Mouse (Mus musculus): ENCODE results near the gene Ctcfl. TPM values are rescaled to one million over a fixed set of nuclear protein-coding genes. Genes with fewer than 3 reads are reported as not detected.

The Ctcfl gene
- total RNA-seq, 1 experiment = 8.9 TPM

- Histone ChIP-seq H3K27ac (ENCODE audit: insufficient read depth, low read depth, low read length, poor library complexity, severe bottlenecking) (no peak overlapping the region), H3K4me1 (ENCODE audit: control insufficient read depth in 2 of 2, insufficient read depth in 2 of 2, low read length in 2 of 2, poor library complexity in 1 of 2) (peaks cover 0 to 9% of the 10 kb centered on the region in 2 experiments; a peak in 1 of 4 replicates), H3K9me3 (ENCODE audit: control insufficient read depth, insufficient read depth, low read depth, low read length) (no peaks in the 10 kb centered on the region), H3K9ac (ENCODE audit: insufficient read depth, low read depth, low read length, poor library complexity, severe bottlenecking) (no peak overlapping the region; the same call in 1 of the 2 replicates), H3K36me3 (ENCODE audit: control insufficient read depth, insufficient read depth, low read length, poor library complexity, severe bottlenecking) (no peaks in the 10 kb centered on the region), H3K4me3 (ENCODE audit: insufficient read depth in 1 of 2, low read depth in 1 of 2, low read length in 2 of 2, poor library complexity in 1 of 2, severe bottlenecking in 1 of 2) (peak overlapping the region; percentile 33 to 50; a peak in 2 of 4 replicates)
- in situ Hi-C loops (cut with MboI; ENCODE audit: low sequenced_read_pairs in 2 of 2, unreplicated experiment in 2 of 2) = loop anchor here in 1 of 2 experiments (10.0 kb wide), 1 partner anchor 246 kb away; no protein-coding TSS in a partner anchor
- DNase-seq (ENCODE audit: low read depth, low spot score) = peak; percentile 68
- TF ChIP-seq ZC3H11A (IDR thresholded peaks at IDR 0.05; ENCODE audit: borderline replicate concordance, low read depth, low read length) (no peak), CHD2 (IDR thresholded peaks at IDR 0.05; ENCODE audit: low read depth, low read length) (no peak), ZNF384 (IDR thresholded peaks at IDR 0.05; ENCODE audit: low read depth, low read length) (no peak), MAFK (IDR thresholded peaks at IDR 0.05; ENCODE audit: insufficient read depth, low read depth, low read length) (no peak), HCFC1 (IDR thresholded peaks at IDR 0.05; ENCODE audit: borderline replicate concordance, insufficient read depth, low read length) (no peak)
These were observed 38.5 kb downstream of the Ctcfl start for GRCm38 (mm10) chr2:173080785-173081241.

- Histone ChIP-seq H3K9ac (ENCODE audit: insufficient read depth, low read depth, low read length, poor library complexity, severe bottlenecking) (no peak overlapping the region), H3K4me3 (ENCODE audit: insufficient read depth in 1 of 2, low read depth in 1 of 2, low read length in 2 of 2, poor library complexity in 1 of 2, severe bottlenecking in 1 of 2) (peak overlapping the region in 1 of 2 experiments; percentile 33; a peak in 1 of 4 replicates), H3K36me3 (ENCODE audit: control insufficient read depth, insufficient read depth, low read length, poor library complexity, severe bottlenecking) (no peaks in the 10 kb centered on the region), H3K4me1 (ENCODE audit: control insufficient read depth in 2 of 2, insufficient read depth in 2 of 2, low read length in 2 of 2, poor library complexity in 1 of 2) (peaks cover 0 to 5% of the 10 kb centered on the region in 2 experiments; a peak in 1 of 4 replicates), H3K27ac (ENCODE audit: insufficient read depth, low read depth, low read length, poor library complexity, severe bottlenecking) (no peak overlapping the region), H3K9me3 (ENCODE audit: control insufficient read depth, insufficient read depth, low read depth, low read length) (no peaks in the 10 kb centered on the region)
- in situ Hi-C loops (cut with MboI; ENCODE audit: low sequenced_read_pairs in 2 of 2, unreplicated experiment in 2 of 2) = loop anchor here in 1 of 2 experiments (10.0 kb wide), 1 partner anchor 245 kb away; no protein-coding TSS in a partner anchor
- no peak for DNase-seq (ENCODE audit: low read depth, low spot score)
- TF ChIP-seq CHD2 (IDR thresholded peaks at IDR 0.05; ENCODE audit: low read depth, low read length) = no peak
- TF ChIP-seq MAFK (IDR thresholded peaks at IDR 0.05; ENCODE audit: insufficient read depth, low read depth, low read length) = no peak
- TF ChIP-seq ZC3H11A (IDR thresholded peaks at IDR 0.05; ENCODE audit: borderline replicate concordance, low read depth, low read length) = no peak
These were observed 39.4 kb downstream of the Ctcfl start for GRCm38 (mm10) chr2:173079766-173080549.

- no peaks in the 10 kb centered on the region for H3K36me3 ChIP-seq (ENCODE audit: control insufficient read depth, insufficient read depth, low read length, poor library complexity, severe bottlenecking)
- TF ChIP-seq MAFK (IDR thresholded peaks at IDR 0.05; ENCODE audit: insufficient read depth, low read depth, low read length) (no peak), CHD2 (IDR thresholded peaks at IDR 0.05; ENCODE audit: low read depth, low read length) (no peak), ZNF384 (IDR thresholded peaks at IDR 0.05; ENCODE audit: low read depth, low read length) (no peak), ZC3H11A (IDR thresholded peaks at IDR 0.05; ENCODE audit: borderline replicate concordance, low read depth, low read length) (no peak), HCFC1 (IDR thresholded peaks at IDR 0.05; ENCODE audit: borderline replicate concordance, insufficient read depth, low read length) (no peak)
- H3K4me3 ChIP-seq (ENCODE audit: insufficient read depth in 1 of 2, low read depth in 1 of 2, low read length in 2 of 2, poor library complexity in 1 of 2, severe bottlenecking in 1 of 2) = no peak overlapping the region
- no peak for DNase-seq (ENCODE audit: low read depth, low spot score)
- no peak overlapping the region for H3K9ac ChIP-seq (ENCODE audit: insufficient read depth, low read depth, low read length, poor library complexity, severe bottlenecking)
- H3K9me3 ChIP-seq (ENCODE audit: control insufficient read depth, insufficient read depth, low read depth, low read length) = no peaks in the 10 kb centered on the region; the same call in 1 of the 2 replicates
- in situ Hi-C loops (cut with MboI; ENCODE audit: low sequenced_read_pairs in 2 of 2, unreplicated experiment in 2 of 2) = no loop called here
- H3K27ac ChIP-seq (ENCODE audit: insufficient read depth, low read depth, low read length, poor library complexity, severe bottlenecking) = no peak overlapping the region
- H3K4me1 ChIP-seq (ENCODE audit: control insufficient read depth in 2 of 2, insufficient read depth in 2 of 2, low read length in 2 of 2, poor library complexity in 1 of 2) = peaks cover 0 to 6% of the 10 kb centered on the region in 2 experiments; a peak in 1 of 4 replicates
These were observed 42.4 kb downstream of the Ctcfl start for GRCm38 (mm10) chr2:173076921-173077320.

GRCm38 (mm10) chr2:173073666-173074065, 45.7 kb downstream of the Ctcfl start:
- no peak overlapping the region for H3K27ac ChIP-seq (ENCODE audit: insufficient read depth, low read depth, low read length, poor library complexity, severe bottlenecking)
- H3K4me3 ChIP-seq (ENCODE audit: insufficient read depth in 1 of 2, low read depth in 1 of 2, low read length in 2 of 2, poor library complexity in 1 of 2, severe bottlenecking in 1 of 2) = no peak overlapping the region
- H3K9ac ChIP-seq (ENCODE audit: insufficient read depth, low read depth, low read length, poor library complexity, severe bottlenecking) = no peak overlapping the region
- H3K9me3 ChIP-seq (ENCODE audit: control insufficient read depth, insufficient read depth, low read depth, low read length) = no peaks in the 10 kb centered on the region; the same call in 1 of the 2 replicates
- in situ Hi-C loops (cut with MboI; ENCODE audit: low sequenced_read_pairs in 2 of 2, unreplicated experiment in 2 of 2) = no loop called here
- no peak for TF ChIP-seq ZC3H11A (IDR thresholded peaks at IDR 0.05; ENCODE audit: borderline replicate concordance, low read depth, low read length)
- no peak for TF ChIP-seq ZNF384 (IDR thresholded peaks at IDR 0.05; ENCODE audit: low read depth, low read length)
- TF ChIP-seq HCFC1 (IDR thresholded peaks at IDR 0.05; ENCODE audit: borderline replicate concordance, insufficient read depth, low read length) = no peak
- TF ChIP-seq CHD2 (IDR thresholded peaks at IDR 0.05; ENCODE audit: low read depth, low read length) = no peak
- no peak for TF ChIP-seq MAFK (IDR thresholded peaks at IDR 0.05; ENCODE audit: insufficient read depth, low read depth, low read length)
- no peak for DNase-seq (ENCODE audit: low read depth, low spot score)
- H3K36me3 ChIP-seq (ENCODE audit: control insufficient read depth, insufficient read depth, low read length, poor library complexity, severe bottlenecking) = no peaks in the 10 kb centered on the region
- H3K4me1 ChIP-seq (ENCODE audit: control insufficient read depth in 2 of 2, insufficient read depth in 2 of 2, low read length in 2 of 2, poor library complexity in 1 of 2) = peaks cover 0 to 3% of the 10 kb centered on the region in 2 experiments; a peak in 1 of 4 replicates
